Mouse (Mus musculus) layer of hippocampus, adult 9-10 months (tissue): ENCODE data around the gene 4931406C07Rik.

Experiments
- DNase-seq: peaks from one replicate; pipeline ENCODE4 v3.0.0; 2022; ENCODE audit warnings: low spot score

Gene 4931406C07Rik

GRCm38 (mm10) chr9:15238297-15238990, 67.8 kb downstream of the 4931406C07Rik start:
- DNase-seq: no peak

- DNase-seq: no peak
Observed at GRCm38 (mm10) chr9:15237516-15238296, 68.5 kb downstream of the 4931406C07Rik start.

DNA sequence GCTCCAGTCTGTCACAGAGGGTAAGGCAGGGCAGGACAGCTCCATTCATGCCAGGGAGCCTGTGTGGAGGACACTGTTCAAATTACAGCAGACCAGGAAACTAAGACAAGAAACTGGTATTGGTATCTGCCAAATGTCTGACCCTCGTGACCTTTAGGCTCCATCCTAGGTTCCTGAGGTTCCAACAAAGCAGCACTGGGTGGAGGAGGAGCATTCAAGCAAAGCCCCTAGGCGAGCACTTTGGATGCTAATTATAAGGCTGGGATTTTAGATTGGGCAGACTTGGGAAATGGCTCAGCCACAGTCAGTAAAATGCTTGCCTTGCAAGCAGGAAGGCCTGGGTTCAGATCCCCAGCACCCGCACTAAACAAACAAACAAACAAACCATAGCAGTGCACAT, 70.3 kb downstream of the 4931406C07Rik start:
- DNase-seq: no peak

GRCm38 (mm10) chr9:15233604-15234003, 72.6 kb downstream of the 4931406C07Rik start:
- DNase-seq: no peak
